Mouse (Mus musculus): ENCODE data around the gene Prc1.

DNA sequence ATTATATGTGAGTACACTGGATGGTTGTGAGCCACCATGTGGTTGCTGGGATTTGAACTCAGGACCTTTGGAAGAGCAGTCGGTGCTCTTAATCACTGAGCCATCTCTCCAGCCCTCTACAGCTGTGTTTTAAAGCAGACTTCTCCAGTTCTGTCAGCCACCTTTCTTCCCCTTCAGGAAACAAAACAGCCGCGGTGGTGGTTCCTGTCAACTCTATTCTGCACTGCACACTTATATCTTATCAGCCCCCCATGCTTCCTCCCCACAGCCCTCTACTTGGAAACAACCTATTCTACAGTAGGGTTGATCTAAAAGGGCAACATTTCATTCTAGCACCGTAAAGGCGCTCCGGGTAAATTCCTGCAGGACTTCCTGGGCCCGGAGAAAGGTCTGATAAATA, 47.4 kb upstream of the Prc1 start:
- no peak for TF ChIP-seq POLR2A (IDR thresholded peaks at IDR 0.05; ENCODE audit: extremely low read depth, insufficient read depth, low read length)
- TF ChIP-seq CTCF (IDR thresholded peaks at IDR 0.05; ENCODE audit: extremely low read depth, insufficient read depth, low read length), result no peak
